Mouse (Mus musculus): ENCODE results near the gene Ntn4. TPM values are rescaled to one million over a fixed set of nuclear protein-coding genes. Genes with fewer than 3 reads are reported as not detected.

The Ntn4 gene
- total RNA-seq, 1 experiment: 1.9 TPM

- Histone ChIP-seq H3K9me3 (ENCODE audit: control insufficient read depth, insufficient read depth, low read depth, low read length) (no peaks in the 10 kb centered on the region), H3K36me3 (ENCODE audit: control insufficient read depth, insufficient read depth, low read length, poor library complexity, severe bottlenecking) (no peaks in the 10 kb centered on the region), H3K9ac (ENCODE audit: insufficient read depth, low read depth, low read length, poor library complexity, severe bottlenecking) (no peak overlapping the region), H3K27ac (ENCODE audit: insufficient read depth, low read depth, low read length, poor library complexity, severe bottlenecking) (no peak overlapping the region), H3K4me3 (ENCODE audit: insufficient read depth in 1 of 2, low read depth in 1 of 2, low read length in 2 of 2, poor library complexity in 1 of 2, severe bottlenecking in 1 of 2) (no peak overlapping the region), H3K4me1 (ENCODE audit: control insufficient read depth in 2 of 2, insufficient read depth in 2 of 2, low read length in 2 of 2, poor library complexity in 1 of 2) (no peaks in the 10 kb centered on the region)
- DNase-seq (ENCODE audit: low read depth, low spot score): no peak
- TF ChIP-seq HCFC1 (IDR thresholded peaks at IDR 0.05; ENCODE audit: borderline replicate concordance, insufficient read depth, low read length) (no peak), CHD2 (IDR thresholded peaks at IDR 0.05; ENCODE audit: low read depth, low read length) (no peak), ZC3H11A (IDR thresholded peaks at IDR 0.05; ENCODE audit: borderline replicate concordance, low read depth, low read length) (no peak), ZNF384 (IDR thresholded peaks at IDR 0.05; ENCODE audit: low read depth, low read length) (no peak), MAFK (IDR thresholded peaks at IDR 0.05; ENCODE audit: insufficient read depth, low read depth, low read length) (no peak)
- in situ Hi-C loops (cut with MboI; ENCODE audit: low sequenced_read_pairs in 2 of 2, unreplicated experiment in 2 of 2): loop anchor here (10.0 to 25.0 kb wide), 2 partner anchors 168 to 534 kb away; no protein-coding TSS in a partner anchor
Observed at GRCm38 (mm10) chr10:93596641-93597040, 43.8 kb upstream of the Ntn4 start.

DNA sequence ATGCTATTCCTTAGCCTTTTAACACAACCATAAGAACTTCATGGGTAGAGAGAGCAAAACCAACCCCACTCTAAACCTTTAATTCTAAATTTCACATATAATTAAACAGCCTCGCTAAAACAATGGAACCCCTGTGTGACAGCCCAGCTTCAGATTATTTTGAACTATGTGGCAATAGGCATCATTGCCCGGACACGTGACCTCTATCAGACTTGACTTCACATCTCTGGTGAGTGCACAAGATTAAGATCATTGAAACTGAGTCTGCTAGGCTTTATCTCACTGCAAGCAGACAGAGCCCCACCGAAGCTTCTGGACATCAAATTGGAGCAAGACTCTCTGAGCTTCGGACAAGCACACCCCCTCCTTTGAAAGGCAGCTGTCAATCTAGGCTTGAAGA, 38.2 kb upstream of the Ntn4 start:
- in situ Hi-C loops (cut with MboI; ENCODE audit: low sequenced_read_pairs in 2 of 2, unreplicated experiment in 2 of 2): no loop called here
- Histone ChIP-seq H3K27ac (ENCODE audit: insufficient read depth, low read depth, low read length, poor library complexity, severe bottlenecking) (no peak overlapping the region), H3K4me1 (ENCODE audit: control insufficient read depth in 2 of 2, insufficient read depth in 2 of 2, low read length in 2 of 2, poor library complexity in 1 of 2) (no peaks in the 10 kb centered on the region), H3K9ac (ENCODE audit: insufficient read depth, low read depth, low read length, poor library complexity, severe bottlenecking) (no peak overlapping the region), H3K36me3 (ENCODE audit: control insufficient read depth, insufficient read depth, low read length, poor library complexity, severe bottlenecking) (no peaks in the 10 kb centered on the region), H3K9me3 (ENCODE audit: control insufficient read depth, insufficient read depth, low read depth, low read length) (no peaks in the 10 kb centered on the region), H3K4me3 (ENCODE audit: insufficient read depth in 1 of 2, low read depth in 1 of 2, low read length in 2 of 2, poor library complexity in 1 of 2, severe bottlenecking in 1 of 2) (no peak overlapping the region)
- TF ChIP-seq ZNF384 (IDR thresholded peaks at IDR 0.05; ENCODE audit: low read depth, low read length) (no peak), MAFK (IDR thresholded peaks at IDR 0.05; ENCODE audit: insufficient read depth, low read depth, low read length) (no peak), CHD2 (IDR thresholded peaks at IDR 0.05; ENCODE audit: low read depth, low read length) (no peak), ZC3H11A (IDR thresholded peaks at IDR 0.05; ENCODE audit: borderline replicate concordance, low read depth, low read length) (no peak), HCFC1 (IDR thresholded peaks at IDR 0.05; ENCODE audit: borderline replicate concordance, insufficient read depth, low read length) (no peak)
- no peak for DNase-seq (ENCODE audit: low read depth, low spot score)

- H3K4me1 ChIP-seq (ENCODE audit: control insufficient read depth in 2 of 2, insufficient read depth in 2 of 2, low read length in 2 of 2, poor library complexity in 1 of 2): no peaks in the 10 kb centered on the region
- DNase-seq (ENCODE audit: low read depth, low spot score): no peak
- TF ChIP-seq ZNF384 (IDR thresholded peaks at IDR 0.05; ENCODE audit: low read depth, low read length) (no peak), HCFC1 (IDR thresholded peaks at IDR 0.05; ENCODE audit: borderline replicate concordance, insufficient read depth, low read length) (no peak), MAFK (IDR thresholded peaks at IDR 0.05; ENCODE audit: insufficient read depth, low read depth, low read length) (no peak), CHD2 (IDR thresholded peaks at IDR 0.05; ENCODE audit: low read depth, low read length) (no peak), ZC3H11A (IDR thresholded peaks at IDR 0.05; ENCODE audit: borderline replicate concordance, low read depth, low read length) (no peak)
- H3K9ac ChIP-seq (ENCODE audit: insufficient read depth, low read depth, low read length, poor library complexity, severe bottlenecking): no peak overlapping the region
- no peak overlapping the region for H3K27ac ChIP-seq (ENCODE audit: insufficient read depth, low read depth, low read length, poor library complexity, severe bottlenecking)
- no peaks in the 10 kb centered on the region for H3K36me3 ChIP-seq (ENCODE audit: control insufficient read depth, insufficient read depth, low read length, poor library complexity, severe bottlenecking)
- no peaks in the 10 kb centered on the region for H3K9me3 ChIP-seq (ENCODE audit: control insufficient read depth, insufficient read depth, low read depth, low read length)
- in situ Hi-C loops (cut with MboI; ENCODE audit: low sequenced_read_pairs in 2 of 2, unreplicated experiment in 2 of 2): no loop called here
- H3K4me3 ChIP-seq (ENCODE audit: insufficient read depth in 1 of 2, low read depth in 1 of 2, low read length in 2 of 2, poor library complexity in 1 of 2, severe bottlenecking in 1 of 2): no peak overlapping the region
Observed at GRCm38 (mm10) chr10:93603256-93603655, 37.2 kb upstream of the Ntn4 start.

DNA sequence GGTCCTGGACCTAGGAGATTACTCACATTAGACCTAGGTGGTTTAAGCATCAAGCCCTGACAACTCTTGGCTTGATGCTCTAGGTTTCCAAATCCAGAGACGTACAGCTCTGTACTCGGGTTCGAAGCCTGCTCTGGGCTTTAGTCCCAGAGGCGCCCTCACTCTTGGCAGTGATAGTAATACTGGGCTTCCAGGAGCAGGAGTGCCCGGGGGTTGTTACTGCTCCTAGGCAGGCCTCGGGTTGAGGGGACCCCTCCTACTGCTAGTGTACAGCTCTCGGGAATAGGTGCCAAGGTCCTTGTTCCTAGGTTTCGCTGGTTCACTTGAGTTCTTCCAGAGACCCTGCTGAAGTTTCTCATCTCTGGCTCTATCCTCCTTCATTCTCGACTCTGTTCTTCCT, 34.2 kb upstream of the Ntn4 start:
- Histone ChIP-seq H3K9me3 (ENCODE audit: control insufficient read depth, insufficient read depth, low read depth, low read length) (no peaks in the 10 kb centered on the region), H3K9ac (ENCODE audit: insufficient read depth, low read depth, low read length, poor library complexity, severe bottlenecking) (no peak overlapping the region), H3K4me1 (ENCODE audit: control insufficient read depth in 2 of 2, insufficient read depth in 2 of 2, low read length in 2 of 2, poor library complexity in 1 of 2) (no peaks in the 10 kb centered on the region), H3K4me3 (ENCODE audit: insufficient read depth in 1 of 2, low read depth in 1 of 2, low read length in 2 of 2, poor library complexity in 1 of 2, severe bottlenecking in 1 of 2) (no peak overlapping the region), H3K27ac (ENCODE audit: insufficient read depth, low read depth, low read length, poor library complexity, severe bottlenecking) (no peak overlapping the region), H3K36me3 (ENCODE audit: control insufficient read depth, insufficient read depth, low read length, poor library complexity, severe bottlenecking) (no peaks in the 10 kb centered on the region)
- no peak for TF ChIP-seq ZNF384 (IDR thresholded peaks at IDR 0.05; ENCODE audit: low read depth, low read length)
- no peak for TF ChIP-seq CHD2 (IDR thresholded peaks at IDR 0.05; ENCODE audit: low read depth, low read length)
- TF ChIP-seq HCFC1 (IDR thresholded peaks at IDR 0.05; ENCODE audit: borderline replicate concordance, insufficient read depth, low read length): no peak
- no peak for TF ChIP-seq MAFK (IDR thresholded peaks at IDR 0.05; ENCODE audit: insufficient read depth, low read depth, low read length)
- no peak for TF ChIP-seq ZC3H11A (IDR thresholded peaks at IDR 0.05; ENCODE audit: borderline replicate concordance, low read depth, low read length)
- DNase-seq (ENCODE audit: low read depth, low spot score): no peak
- in situ Hi-C loops (cut with MboI; ENCODE audit: low sequenced_read_pairs in 2 of 2, unreplicated experiment in 2 of 2): no loop called here

DNA sequence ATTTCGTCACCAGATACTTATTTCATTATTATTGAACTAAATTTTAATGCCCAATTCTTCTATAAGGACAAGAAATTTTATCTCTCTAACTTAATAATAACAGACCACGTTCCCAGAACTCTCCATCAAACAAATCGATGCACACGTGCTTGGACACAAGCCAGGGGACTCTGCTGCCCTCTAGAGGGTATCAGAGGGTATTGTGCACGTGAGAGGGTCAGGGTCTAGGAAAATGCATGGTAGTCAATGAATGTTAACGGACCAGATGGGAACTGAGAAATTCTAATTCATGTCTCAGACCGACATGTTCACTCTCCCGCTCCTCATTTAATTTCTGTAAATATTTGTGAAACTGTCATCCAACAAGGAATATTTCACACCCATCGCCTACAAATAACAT, 32.4 kb upstream of the Ntn4 start:
- no peaks in the 10 kb centered on the region for H3K4me1 ChIP-seq (ENCODE audit: control insufficient read depth in 2 of 2, insufficient read depth in 2 of 2, low read length in 2 of 2, poor library complexity in 1 of 2)
- peak overlapping the region in 1 of 2 experiments; percentile 11; a peak in 1 of 4 replicates for H3K4me3 ChIP-seq (ENCODE audit: insufficient read depth in 1 of 2, low read depth in 1 of 2, low read length in 2 of 2, poor library complexity in 1 of 2, severe bottlenecking in 1 of 2)
- DNase-seq (ENCODE audit: low read depth, low spot score): peak; percentile 68
- TF ChIP-seq MAFK (IDR thresholded peaks at IDR 0.05; ENCODE audit: insufficient read depth, low read depth, low read length): no peak
- no peak for TF ChIP-seq CHD2 (IDR thresholded peaks at IDR 0.05; ENCODE audit: low read depth, low read length)
- no peak for TF ChIP-seq ZNF384 (IDR thresholded peaks at IDR 0.05; ENCODE audit: low read depth, low read length)
- TF ChIP-seq ZC3H11A (IDR thresholded peaks at IDR 0.05; ENCODE audit: borderline replicate concordance, low read depth, low read length): no peak
- TF ChIP-seq HCFC1 (IDR thresholded peaks at IDR 0.05; ENCODE audit: borderline replicate concordance, insufficient read depth, low read length): no peak
- H3K9ac ChIP-seq (ENCODE audit: insufficient read depth, low read depth, low read length, poor library complexity, severe bottlenecking): no peak overlapping the region
- no peaks in the 10 kb centered on the region for H3K9me3 ChIP-seq (ENCODE audit: control insufficient read depth, insufficient read depth, low read depth, low read length)
- H3K36me3 ChIP-seq (ENCODE audit: control insufficient read depth, insufficient read depth, low read length, poor library complexity, severe bottlenecking): no peaks in the 10 kb centered on the region
- no peak overlapping the region for H3K27ac ChIP-seq (ENCODE audit: insufficient read depth, low read depth, low read length, poor library complexity, severe bottlenecking)
- in situ Hi-C loops (cut with MboI; ENCODE audit: low sequenced_read_pairs in 2 of 2, unreplicated experiment in 2 of 2): no loop called here

Measured in ES-E14 (cell line).